ENCODE assay signal across 25 mouse cellular contexts in genomic region chr2:79132518-79132845, GRCm38 (mm10).
A peak's percentile ranks its signal among the peaks of the same experiment; 100 is the strongest.
DNase-seq lines count a peak whose midpoint lies in the region; ATAC-seq and TF ChIP-seq lines count a peak whose summit lies in the region.
"Had no signal": no experiment of that assay in that cellular context is flagged by ENCODE, and none has a peak within 500 bp of the region (broad histone marks: within the 10 kb centered on the region; RNA-seq: fewer than 3 reads in every experiment).

No protein-coding gene starts in this region.

- H3K27me3 ChIP-seq in liver, embryonic 13.5 days: no peaks in the 10 kb centered on the region
- H3K27me3 ChIP-seq in liver, embryonic 11.5 days (replicated peaks; ENCODE audit: control insufficient read depth, insufficient read depth, low read length): no peaks in the 10 kb centered on the region
- no peaks in the 10 kb centered on the region for H3K27me3 ChIP-seq in MEL (ENCODE audit: control insufficient read depth in 1 of 2, insufficient read depth in 2 of 2, low read length in 2 of 2)
- H3K27me3 ChIP-seq in liver, postnatal 0 days (ENCODE audit: insufficient read depth, low read length): no peaks in the 10 kb centered on the region
- no peaks in the 10 kb centered on the region for H3K27me3 ChIP-seq in stomach, postnatal 0 days (ENCODE audit: control insufficient read depth, insufficient read depth, low read length)
- H3K27me3 ChIP-seq: embryonic facial prominence, embryonic 12.5 days; heart, embryonic 12.5 days; midbrain, embryonic 13.5 days; stomach, embryonic 15.5 days had no signal

- H3K4me1 ChIP-seq in liver, embryonic 13.5 days (replicated peaks): peaks cover 51% of the 10 kb centered on the region
- H3K4me1 ChIP-seq in liver, embryonic 11.5 days (replicated peaks; ENCODE audit: control insufficient read depth, insufficient read depth, low read length): peaks cover 16% of the 10 kb centered on the region
- H3K4me1 ChIP-seq in MEL (ENCODE audit: control insufficient read depth in 1 of 2, insufficient read depth in 2 of 2, low read length in 2 of 2): peaks cover 31 to 41% of the 10 kb centered on the region in 2 experiments
- H3K4me1 ChIP-seq in liver, postnatal 0 days (ENCODE audit: insufficient read depth): peaks cover 21% of the 10 kb centered on the region
- no peaks in the 10 kb centered on the region for H3K4me1 ChIP-seq in stomach, postnatal 0 days (replicated peaks; ENCODE audit: control insufficient read depth, insufficient read depth)
- H3K4me1 ChIP-seq: embryonic facial prominence, embryonic 12.5 days; heart, embryonic 12.5 days; midbrain, embryonic 13.5 days; stomach, embryonic 15.5 days had no signal

- H3K27ac ChIP-seq in liver, embryonic 13.5 days: peak overlapping the region; percentile 80; the same call in 1 of the 2 replicates
- H3K27ac ChIP-seq in liver, embryonic 11.5 days (ENCODE audit: low read depth, low read length): no peak overlapping the region
- peak overlapping the region; percentile 91 for H3K27ac ChIP-seq in MEL (ENCODE audit: control insufficient read depth, low read depth, low read length)
- peak overlapping the region; percentile 87 for H3K27ac ChIP-seq in liver, postnatal 0 days (ENCODE audit: low read depth)
- no peak overlapping the region for H3K27ac ChIP-seq in stomach, postnatal 0 days (replicated peaks)
- H3K27ac ChIP-seq: embryonic facial prominence, embryonic 12.5 days; hindbrain, embryonic 14.5 days; midbrain, embryonic 13.5 days had no signal

- peak in 1 of 2 experiments; percentile 7; a peak in 1 of 4 replicates for TF ChIP-seq EP300 in MEL (IDR thresholded peaks at IDR 0.05; ENCODE audit: low read depth in 1 of 2, low read length in 2 of 2)
- no peak for TF ChIP-seq EP300 in liver, postnatal 0 days (IDR thresholded peaks at IDR 0.05; ENCODE audit: low read depth)
- no peak for TF ChIP-seq EP300 in stomach, postnatal 0 days (optimal IDR thresholded peaks at IDR 0.05)

- no peak overlapping the region for H3K4me2 ChIP-seq in liver, embryonic 13.5 days
- no peak overlapping the region for H3K4me2 ChIP-seq in liver, embryonic 11.5 days
- H3K4me2 ChIP-seq in liver, postnatal 0 days (ENCODE audit: low read depth, low read length): no peak overlapping the region
- H3K4me2 ChIP-seq in stomach, postnatal 0 days (replicated peaks; ENCODE audit: low read depth): no peak overlapping the region
- H3K4me2 ChIP-seq: embryonic facial prominence, embryonic 12.5 days; heart, embryonic 12.5 days; hindbrain, embryonic 14.5 days; midbrain, embryonic 13.5 days; stomach, embryonic 15.5 days had no signal

- WGBS in liver, embryonic 13.5 days (ENCODE audit: insufficient replicate concordance): 69% methylated on average over 3 of the region's 3 CpGs
- 83% methylated on average over 3 of the region's 3 CpGs for WGBS in liver, embryonic 11.5 days
- WGBS in liver, postnatal 0 days (ENCODE audit: insufficient replicate concordance): 59% methylated on average over 3 of the region's 3 CpGs
- 85% methylated on average over 3 of the region's 3 CpGs for WGBS in stomach, postnatal 0 days

- no peaks in the 10 kb centered on the region for H3K9me3 ChIP-seq in liver, embryonic 13.5 days (replicated peaks)
- no peaks in the 10 kb centered on the region for H3K9me3 ChIP-seq in liver, embryonic 11.5 days (ENCODE audit: control insufficient read depth, low read length)
- H3K9me3 ChIP-seq in MEL (replicated peaks; ENCODE audit: insufficient read depth, low read length): no peaks in the 10 kb centered on the region
- no peaks in the 10 kb centered on the region for H3K9me3 ChIP-seq in liver, postnatal 0 days (ENCODE audit: low read length)
- no peaks in the 10 kb centered on the region for H3K9me3 ChIP-seq in stomach, postnatal 0 days (ENCODE audit: control insufficient read depth, low read length)
- H3K9me3 ChIP-seq: embryonic facial prominence, embryonic 12.5 days; heart, embryonic 12.5 days; midbrain, embryonic 13.5 days; stomach, embryonic 15.5 days had no signal

- TF ChIP-seq POLR2A in MEL (IDR thresholded peaks at IDR 0.05; ENCODE audit: control insufficient read depth in 1 of 2, insufficient read depth in 1 of 2, low read depth in 1 of 2, low read length in 2 of 2, poor library complexity in 1 of 2): no peak

- H3K9ac ChIP-seq in liver, embryonic 13.5 days: 0 out of 2 replicates have a peak overlapping the region, but pooled peaks have one; percentile 6
- H3K9ac ChIP-seq in liver, embryonic 11.5 days (ENCODE audit: low read depth, low read length): no peak overlapping the region
- H3K9ac ChIP-seq in MEL (ENCODE audit: control insufficient read depth, low read depth, low read length, poor library complexity, severe bottlenecking): peak overlapping the region; percentile 46
- H3K9ac ChIP-seq in liver, postnatal 0 days (replicated peaks): no peak overlapping the region
- no peak overlapping the region for H3K9ac ChIP-seq in stomach, postnatal 0 days (ENCODE audit: low read length)
- H3K9ac ChIP-seq: embryonic facial prominence, embryonic 12.5 days; heart, embryonic 12.5 days; hindbrain, embryonic 14.5 days; midbrain, embryonic 13.5 days; stomach, embryonic 15.5 days had no signal

- no peak for TF ChIP-seq RAD21 in MEL (IDR thresholded peaks at IDR 0.05; ENCODE audit: low read depth, low read length)

- ATAC-seq in liver, embryonic 13.5 days (ENCODE audit: low read depth): no peak
- ATAC-seq in liver, embryonic 11.5 days (replicated peaks; ENCODE audit: low FRiP score): no peak
- ATAC-seq in liver, postnatal 0 days: peak; percentile 11; the same call in 1 of the 2 replicates
- ATAC-seq in stomach, postnatal 0 days (ENCODE audit: low FRiP score, low TSS enrichment): no peak
- ATAC-seq: forebrain, embryonic 14.5 days; intestine, postnatal 0 days; midbrain, embryonic 13.5 days had no signal

- no peaks in the 10 kb centered on the region for H3K36me3 ChIP-seq in liver, embryonic 13.5 days
- H3K36me3 ChIP-seq in liver, embryonic 11.5 days (ENCODE audit: control insufficient read depth, insufficient read depth, low read length): no peaks in the 10 kb centered on the region
- peaks cover 0 to 55% of the 10 kb centered on the region in 2 experiments; a peak in 2 of 4 replicates for H3K36me3 ChIP-seq in MEL (ENCODE audit: control insufficient read depth in 1 of 2, insufficient read depth in 2 of 2, low read length in 2 of 2)
- H3K36me3 ChIP-seq in liver, postnatal 0 days (replicated peaks; ENCODE audit: insufficient read depth, low read length): no peaks in the 10 kb centered on the region
- no peaks in the 10 kb centered on the region for H3K36me3 ChIP-seq in stomach, postnatal 0 days (ENCODE audit: control insufficient read depth, insufficient read depth, low read length)
- H3K36me3 ChIP-seq: embryonic facial prominence, embryonic 12.5 days; heart, embryonic 12.5 days; midbrain, embryonic 13.5 days; stomach, embryonic 15.5 days had no signal

- no peak for DNase-seq in liver, embryonic 13.5 days
- no peak for DNase-seq in liver, embryonic 11.5 days (ENCODE audit: low spot score)
- DNase-seq in MEL (ENCODE audit: low read depth, low spot score): no peak
- no peak for DNase-seq in liver, postnatal 0 days
- no peak for DNase-seq in right cerebral cortex, postnatal 4 days
- no peak for DNase-seq in stomach, postnatal 0 days (ENCODE audit: low spot score)
- no peak for DNase-seq in heart, postnatal 10 days
- DNase-seq: adrenal gland, adult 8-10 months; cerebellum, adult 11 months; cerebellum, adult 9-10 months; embryo, embryonic 11 days; gastrocnemius, postnatal 25 days; kidney, adult 9 months; kidney, postnatal 10 days; layer of hippocampus, adult 9-11 months; right cerebral cortex, adult 18-20 months; thymus, adult 18-20 months; thymus, postnatal 25 days had no signal

- no peak for TF ChIP-seq CTCF in MEL (IDR thresholded peaks at IDR 0.05 in 2 of 3, conservative IDR thresholded peaks at IDR 0.05 in 1 of 3; ENCODE audit: control insufficient read depth in 1 of 3, insufficient read depth in 1 of 3, low read depth in 2 of 3, low read length in 3 of 3, poor library complexity in 1 of 3, severe bottlenecking in 1 of 3)
- TF ChIP-seq CTCF in liver, postnatal 0 days (IDR thresholded peaks at IDR 0.05; ENCODE audit: low read depth): no peak
- no peak for TF ChIP-seq CTCF in stomach, postnatal 0 days (IDR thresholded peaks at IDR 0.05; ENCODE audit: low read depth)

- no peaks in the 10 kb centered on the region for H3K79me2 ChIP-seq in MEL (ENCODE audit: control insufficient read depth, insufficient read depth, low read length, poor library complexity)

- intact Hi-C loops in heart, postnatal 10 days (cut with DNase I): no loop called here

- H3K4me3 ChIP-seq in liver, embryonic 13.5 days (replicated peaks): no peak overlapping the region
- no peak overlapping the region for H3K4me3 ChIP-seq in liver, embryonic 11.5 days (ENCODE audit: low read depth, low read length)
- no peak overlapping the region for H3K4me3 ChIP-seq in MEL (ENCODE audit: control insufficient read depth in 1 of 2, insufficient read depth in 1 of 2, low read depth in 2 of 2, low read length in 2 of 2)
- no peak overlapping the region for H3K4me3 ChIP-seq in liver, postnatal 0 days (ENCODE audit: low read depth, low read length)
- no peak overlapping the region for H3K4me3 ChIP-seq in stomach, postnatal 0 days (ENCODE audit: low read depth, low read length)
- H3K4me3 ChIP-seq: embryonic facial prominence, embryonic 12.5 days; heart, embryonic 12.5 days; midbrain, embryonic 13.5 days; stomach, embryonic 15.5 days had no signal

TF ChIP-seq in MEL, 35 proteins besides CTCF, POLR2A, EP300 and RAD21:
- TF ChIP-seq POLR2AphosphoS5 (IDR thresholded peaks at IDR 0.05; ENCODE audit: borderline replicate concordance, low read depth, low read length) (no peak), POLR2AphosphoS2 (IDR thresholded peaks at IDR 0.05; ENCODE audit: low read length) (no peak), CHD1 (IDR thresholded peaks at IDR 0.05; ENCODE audit: low read depth, low read length) (0 out of 2 replicates have a peak, but pooled peaks have one; percentile 4), ELF1 (IDR thresholded peaks at IDR 0.05; ENCODE audit: low read depth, low read length) (no peak)

Comparison
In these comparisons a context has a peak if more than half of its experiments do, and no peak if none do; other contexts are left out.
1. H3K27ac ChIP-seq: peak in liver, embryonic 13.5 days (single experiment), MEL (single experiment) and liver, postnatal 0 days (single experiment); none in liver, embryonic 11.5 days (single experiment) and stomach, postnatal 0 days (single experiment).
2. H3K9ac ChIP-seq: peak in liver, embryonic 13.5 days (single experiment) and MEL (single experiment); none in liver, embryonic 11.5 days (single experiment), liver, postnatal 0 days (single experiment) and stomach, postnatal 0 days (single experiment).